ENCODE assay signal across 10 mouse cellular contexts in genomic region chr17:56715360-56715759, GRCm38 (mm10). TPM values are rescaled to one million over a fixed set of nuclear protein-coding genes. Genes with fewer than 3 reads are reported as not detected.
A peak's percentile ranks its signal among the peaks of the same experiment; 100 is the strongest.
DNase-seq lines count a peak whose midpoint lies in the region; ATAC-seq and TF ChIP-seq lines count a peak whose summit lies in the region.
"Had no signal": no experiment of that assay in that cellular context is flagged by ENCODE, and none has a peak within 500 bp of the region (broad histone marks: within the 10 kb centered on the region; RNA-seq: fewer than 3 reads in every experiment).

No protein-coding gene starts in this region.

- no peak for DNase-seq in embryonic facial prominence, embryonic 10.5 days (ENCODE audit: low spot score)
- DNase-seq in MN1 (ENCODE audit: low spot score), result no peak
- DNase-seq in frontal cortex, postnatal 14 days (ENCODE audit: low spot score in 2 of 2), result no peak
- no peak for DNase-seq in urinary bladder, adult 18-20 months (ENCODE audit: low spot score in 2 of 2)
- DNase-seq: kidney, adult 18-20 months; spleen, adult 18-20 months had no signal

- 67% methylated on average over 11 of the region's 11 CpGs for WGBS in intestine, embryonic 15.5 days
- 68% methylated on average over 11 of the region's 11 CpGs for WGBS in intestine, postnatal 0 days
- WGBS in embryonic facial prominence, embryonic 10.5 days, result 60% methylated on average over 11 of the region's 11 CpGs
- WGBS in forebrain, embryonic 16.5 days, result 59% methylated on average over 11 of the region's 11 CpGs
- WGBS in midbrain, embryonic 12.5 days, result 64% methylated on average over 11 of the region's 11 CpGs

- peak overlapping the region; percentile 79; the same call in 1 of the 2 replicates for H3K4me2 ChIP-seq in intestine, embryonic 15.5 days (replicated peaks)
- H3K4me2 ChIP-seq in intestine, postnatal 0 days (replicated peaks; ENCODE audit: low read depth), result no peak overlapping the region
- H3K4me2 ChIP-seq in forebrain, embryonic 16.5 days (ENCODE audit: low read length), result no peak overlapping the region
- peak overlapping the region; percentile 83 for H3K4me2 ChIP-seq in midbrain, embryonic 12.5 days (replicated peaks)

- no peak overlapping the region for H3K27ac ChIP-seq in intestine, embryonic 15.5 days
- no peak overlapping the region for H3K27ac ChIP-seq in intestine, postnatal 0 days (ENCODE audit: low read depth, low read length)
- H3K27ac ChIP-seq in embryonic facial prominence, embryonic 10.5 days (replicated peaks), result no peak overlapping the region; the same call in 1 of the 2 replicates
- H3K27ac ChIP-seq in forebrain, embryonic 16.5 days (ENCODE audit: low read length), result no peak overlapping the region
- H3K27ac ChIP-seq in midbrain, embryonic 12.5 days (replicated peaks), result no peak overlapping the region

- H3K4me3 ChIP-seq in intestine, embryonic 15.5 days (replicated peaks), result peak overlapping the region; percentile 80; the same call in 1 of the 2 replicates
- no peak overlapping the region for H3K4me3 ChIP-seq in intestine, postnatal 0 days (ENCODE audit: low read depth, low read length)
- H3K4me3 ChIP-seq in embryonic facial prominence, embryonic 10.5 days, result peak overlapping the region; percentile 68; the same call in 1 of the 2 replicates
- H3K4me3 ChIP-seq in forebrain, embryonic 16.5 days (replicated peaks; ENCODE audit: low read length), result no peak overlapping the region
- H3K4me3 ChIP-seq in midbrain, embryonic 12.5 days, result no peak overlapping the region

- H3K9me3 ChIP-seq in intestine, embryonic 15.5 days, result no peaks in the 10 kb centered on the region
- H3K9me3 ChIP-seq in intestine, postnatal 0 days (ENCODE audit: control insufficient read depth), result no peaks in the 10 kb centered on the region
- no peaks in the 10 kb centered on the region for H3K9me3 ChIP-seq in embryonic facial prominence, embryonic 10.5 days
- no peaks in the 10 kb centered on the region for H3K9me3 ChIP-seq in forebrain, embryonic 16.5 days (ENCODE audit: control insufficient read depth, low read length)
- H3K9me3 ChIP-seq in midbrain, embryonic 12.5 days, result no peaks in the 10 kb centered on the region

- H3K27me3 ChIP-seq in intestine, embryonic 15.5 days (replicated peaks), result no peaks in the 10 kb centered on the region
- no peaks in the 10 kb centered on the region for H3K27me3 ChIP-seq in intestine, postnatal 0 days (replicated peaks; ENCODE audit: control insufficient read depth, insufficient read depth, low read length)
- H3K27me3 ChIP-seq in embryonic facial prominence, embryonic 10.5 days (replicated peaks; ENCODE audit: low read depth, poor library complexity, severe bottlenecking), result no peaks in the 10 kb centered on the region
- H3K27me3 ChIP-seq in forebrain, embryonic 16.5 days (replicated peaks; ENCODE audit: control insufficient read depth, insufficient read depth, low read length), result no peaks in the 10 kb centered on the region
- H3K27me3 ChIP-seq in midbrain, embryonic 12.5 days, result no peaks in the 10 kb centered on the region

- H3K4me1 ChIP-seq in intestine, embryonic 15.5 days (replicated peaks), result peaks cover 24% of the 10 kb centered on the region
- H3K4me1 ChIP-seq in intestine, postnatal 0 days (replicated peaks; ENCODE audit: control insufficient read depth, insufficient read depth, low read length), result 0 out of 2 replicates have a peak, but pooled peaks cover 4% of the 10 kb centered on the region
- H3K4me1 ChIP-seq in embryonic facial prominence, embryonic 10.5 days, result peaks cover 31% of the 10 kb centered on the region
- peaks cover 30% of the 10 kb centered on the region for H3K4me1 ChIP-seq in forebrain, embryonic 16.5 days (replicated peaks; ENCODE audit: control insufficient read depth, insufficient read depth, low read length)
- peaks cover 31% of the 10 kb centered on the region for H3K4me1 ChIP-seq in midbrain, embryonic 12.5 days

- ATAC-seq in intestine, embryonic 15.5 days, result no peak
- ATAC-seq in intestine, postnatal 0 days, result no peak
- ATAC-seq in forebrain, embryonic 16.5 days, result no peak
- no peak for ATAC-seq in midbrain, embryonic 12.5 days (ENCODE audit: low FRiP score, low read depth)

- H3K36me3 ChIP-seq in intestine, embryonic 15.5 days, result peaks cover 17% of the 10 kb centered on the region
- peaks cover 27% of the 10 kb centered on the region for H3K36me3 ChIP-seq in intestine, postnatal 0 days (ENCODE audit: control insufficient read depth, insufficient read depth)
- peaks cover 33% of the 10 kb centered on the region for H3K36me3 ChIP-seq in embryonic facial prominence, embryonic 10.5 days (replicated peaks)
- H3K36me3 ChIP-seq in forebrain, embryonic 16.5 days (ENCODE audit: control insufficient read depth, insufficient read depth), result peaks cover 10% of the 10 kb centered on the region
- peaks cover 25% of the 10 kb centered on the region for H3K36me3 ChIP-seq in midbrain, embryonic 12.5 days

- no peak for TF ChIP-seq CTCF in intestine, postnatal 0 days (IDR thresholded peaks at IDR 0.05; ENCODE audit: low read depth)

- no peak overlapping the region for H3K9ac ChIP-seq in intestine, embryonic 15.5 days
- H3K9ac ChIP-seq in intestine, postnatal 0 days (ENCODE audit: low read depth, low read length), result no peak overlapping the region
- H3K9ac ChIP-seq in forebrain, embryonic 16.5 days (replicated peaks; ENCODE audit: low read depth, low read length), result peak overlapping the region; percentile 85; the same call in 1 of the 2 replicates
- peak overlapping the region; percentile 34; the same call in 1 of the 2 replicates for H3K9ac ChIP-seq in midbrain, embryonic 12.5 days (replicated peaks)

RNA-seq across cellular contexts. Expression of gene Ndufa11, which starts 2.2 kb away (rescaled TPM):
- 471 and 522 TPM in 2 replicates for polyA plus RNA-seq in intestine, embryonic 15.5 days (2015; fragmentation: Nextera tagmentation; extraction: Ambion mirVana)
- 660 and 718 TPM in 2 replicates for polyA plus RNA-seq in intestine, postnatal 0 days (2015; fragmentation: Nextera tagmentation; extraction: Ambion mirVana)
- polyA plus RNA-seq in embryonic facial prominence, embryonic 10.5 days (2016; fragmentation: Nextera tagmentation; extraction: Ambion mirVana), result 388 and 402 TPM in 2 replicates
- 377 and 426 TPM in 2 replicates for polyA plus RNA-seq in forebrain, embryonic 16.5 days (2015; fragmentation: Nextera tagmentation; extraction: Ambion mirVana)
- polyA plus RNA-seq in midbrain, embryonic 12.5 days (2016; fragmentation: Nextera tagmentation; extraction: Ambion mirVana), result 325 and 338 TPM in 2 replicates

RNA-seq across cellular contexts. Expression of gene Vmac, which starts 2.5 kb away (rescaled TPM):
- 14.3 and 15.2 TPM in 2 replicates for polyA plus RNA-seq in intestine, embryonic 15.5 days (2015; fragmentation: Nextera tagmentation; extraction: Ambion mirVana)
- 9.6 and 13.4 TPM in 2 replicates for polyA plus RNA-seq in intestine, postnatal 0 days (2015; fragmentation: Nextera tagmentation; extraction: Ambion mirVana)
- 14.1 and 14.5 TPM in 2 replicates for polyA plus RNA-seq in embryonic facial prominence, embryonic 10.5 days (2016; fragmentation: Nextera tagmentation; extraction: Ambion mirVana)
- polyA plus RNA-seq in forebrain, embryonic 16.5 days (2015; fragmentation: Nextera tagmentation; extraction: Ambion mirVana), result 20.6 and 21.8 TPM in 2 replicates
- polyA plus RNA-seq in midbrain, embryonic 12.5 days (2016; fragmentation: Nextera tagmentation; extraction: Ambion mirVana), result 15.4 and 18.2 TPM in 2 replicates

RNA-seq across cellular contexts. Expression of gene Nrtn, which starts 42.0 kb away (rescaled TPM):
- 9.9 and 10.7 TPM in 2 replicates for polyA plus RNA-seq in intestine, embryonic 15.5 days (2015; fragmentation: Nextera tagmentation; extraction: Ambion mirVana)
- 20.6 and 21.0 TPM in 2 replicates for polyA plus RNA-seq in intestine, postnatal 0 days (2015; fragmentation: Nextera tagmentation; extraction: Ambion mirVana)
- 4.5 and 4.7 TPM in 2 replicates for polyA plus RNA-seq in embryonic facial prominence, embryonic 10.5 days (2016; fragmentation: Nextera tagmentation; extraction: Ambion mirVana)
- polyA plus RNA-seq in forebrain, embryonic 16.5 days (2015; fragmentation: Nextera tagmentation; extraction: Ambion mirVana), result 0.73 and 0.84 TPM in 2 replicates
- polyA plus RNA-seq in midbrain, embryonic 12.5 days (2016; fragmentation: Nextera tagmentation; extraction: Ambion mirVana), result 6.7 and 8.8 TPM in 2 replicates

RNA-seq across cellular contexts. Expression of gene Ranbp3, which starts 42.3 kb away (rescaled TPM):
- polyA plus RNA-seq in intestine, embryonic 15.5 days (2015; fragmentation: Nextera tagmentation; extraction: Ambion mirVana), result 73.5 and 76.2 TPM in 2 replicates
- polyA plus RNA-seq in intestine, postnatal 0 days (2015; fragmentation: Nextera tagmentation; extraction: Ambion mirVana), result 28.8 and 32.0 TPM in 2 replicates
- 132 and 138 TPM in 2 replicates for polyA plus RNA-seq in embryonic facial prominence, embryonic 10.5 days (2016; fragmentation: Nextera tagmentation; extraction: Ambion mirVana)
- 114 and 120 TPM in 2 replicates for polyA plus RNA-seq in forebrain, embryonic 16.5 days (2015; fragmentation: Nextera tagmentation; extraction: Ambion mirVana)
- polyA plus RNA-seq in midbrain, embryonic 12.5 days (2016; fragmentation: Nextera tagmentation; extraction: Ambion mirVana), result 109 and 115 TPM in 2 replicates

RNA-seq across cellular contexts. Expression of gene Dus3l, which starts 49.2 kb away (rescaled TPM):
- 38.7 and 42.8 TPM in 2 replicates for polyA plus RNA-seq in intestine, embryonic 15.5 days (2015; fragmentation: Nextera tagmentation; extraction: Ambion mirVana)
- 16.1 and 16.6 TPM in 2 replicates for polyA plus RNA-seq in intestine, postnatal 0 days (2015; fragmentation: Nextera tagmentation; extraction: Ambion mirVana)
- 45.0 and 45.6 TPM in 2 replicates for polyA plus RNA-seq in embryonic facial prominence, embryonic 10.5 days (2016; fragmentation: Nextera tagmentation; extraction: Ambion mirVana)
- 73.5 and 90.4 TPM in 2 replicates for polyA plus RNA-seq in forebrain, embryonic 16.5 days (2015; fragmentation: Nextera tagmentation; extraction: Ambion mirVana)
- 48.7 and 53.9 TPM in 2 replicates for polyA plus RNA-seq in midbrain, embryonic 12.5 days (2016; fragmentation: Nextera tagmentation; extraction: Ambion mirVana)

Comparison
In these comparisons a context has a peak if more than half of its experiments do, and no peak if none do; other contexts are left out.
1. H3K4me2 ChIP-seq: peak in intestine, embryonic 15.5 days (single experiment) and midbrain, embryonic 12.5 days (single experiment); none in intestine, postnatal 0 days (single experiment) and forebrain, embryonic 16.5 days (single experiment).
2. H3K4me3 ChIP-seq: peak in intestine, embryonic 15.5 days (single experiment) and embryonic facial prominence, embryonic 10.5 days (single experiment); none in intestine, postnatal 0 days (single experiment), forebrain, embryonic 16.5 days (single experiment) and midbrain, embryonic 12.5 days (single experiment).
3. H3K9ac ChIP-seq: peak in forebrain, embryonic 16.5 days (single experiment) and midbrain, embryonic 12.5 days (single experiment); none in intestine, embryonic 15.5 days (single experiment) and intestine, postnatal 0 days (single experiment).